Mouse (Mus musculus) heart, embryonic 14.5 days (tissue): ENCODE measurements around the gene Cyth4. TPM values are rescaled to one million over a fixed set of nuclear protein-coding genes. Genes with fewer than 3 reads are reported as not detected.

Experiments
- ATAC-seq: fragments of 200-750 bp; cut with Nextera tagmentation; 2 replicates; pipeline ENCODE4 v1.8.0; 2017; ENCODE audit warnings: low read depth, moderate TSS enrichment; ENCODE audit not compliant: insufficient number of reproducible peaks, insufficient read depth, low FRiP score
- H3K27ac ChIP-seq, 2 experiments: fragments of 200-500 bp in 1 of 2; fragments of 300-500 bp in 1 of 2; sonication (generic) in 1 of 2; replicated peaks in 1 of 2; 2 replicates each; pipeline ENCODE4 v1.5.1; 2012 to 2014; ENCODE audit warnings: low read depth in 2 of 2, low read length in 2 of 2, control low read depth in 1 of 2, mild to moderate bottlenecking in 1 of 2, mixed read lengths in 1 of 2; ENCODE audit not compliant: control insufficient read depth in 1 of 2, insufficient read depth in 1 of 2
- H3K27me3 ChIP-seq: fragments of 300-500 bp; sonication (generic); 2 replicates; pipeline ENCODE4 v1.6.1; 2014; ENCODE audit warnings: mild to moderate bottlenecking, low read length, control low read depth; ENCODE audit not compliant: control insufficient read depth, insufficient read depth
- H3K36me3 ChIP-seq: fragments of 300-500 bp; sonication (generic); 2 replicates; pipeline ENCODE4 v1.6.1; 2014; ENCODE audit warnings: mild to moderate bottlenecking, control low read depth, low read length, mixed read lengths; ENCODE audit not compliant: control insufficient read depth, insufficient read depth
- H3K4me1 ChIP-seq, 2 experiments: fragments of 200-500 bp in 1 of 2; fragments of 300-500 bp in 1 of 2; sonication (generic) in 1 of 2; 2 replicates each; pipeline ENCODE4 v1.6.1; 2012 to 2014; ENCODE audit warnings: low read length in 2 of 2, control low read depth in 1 of 2, mixed read lengths in 1 of 2; ENCODE audit not compliant: control insufficient read depth in 2 of 2, insufficient read depth in 2 of 2
- H3K4me2 ChIP-seq: fragments of 300-500 bp; sonication (generic); 2 replicates; pipeline ENCODE4 v1.6.1; 2014; ENCODE audit warnings: mild to moderate bottlenecking, low read length
- H3K4me3 ChIP-seq, 2 experiments: fragments of 200-500 bp in 1 of 2; fragments of 300-500 bp in 1 of 2; sonication (generic) in 1 of 2; 2 replicates each; pipeline ENCODE4 v1.5.1; 2012 to 2014; ENCODE audit warnings: low read length in 2 of 2, mild to moderate bottlenecking in 2 of 2, control low read depth in 1 of 2, low read depth in 1 of 2, moderate library complexity in 1 of 2; ENCODE audit not compliant: control insufficient read depth in 1 of 2, insufficient read depth in 1 of 2
- H3K9ac ChIP-seq: fragments of 300-500 bp; sonication (generic); 2 replicates; pipeline ENCODE4 v1.6.1; 2014; ENCODE audit warnings: mild to moderate bottlenecking, low read length
- H3K9me3 ChIP-seq: fragments of 300-500 bp; sonication (generic); 2 replicates; pipeline ENCODE4 v1.6.1; 2016; ENCODE audit warnings: low read length, control low read depth; ENCODE audit not compliant: control insufficient read depth
- WGBS: fragments of 180-500 bp; shearing (Covaris S2); extraction: QIAGEN DNeasy Blood & Tissue Kit; methylation state at CpG from one replicate; pipeline ENCODE4 v1.1.7; 2014; 5-methylcytosine and 5-hydroxymethylcytosine counted together
- polyA plus RNA-seq: library from polyadenylated mRNA; unstranded; fragments of >200 nt; fragmentation: Nextera tagmentation; extraction: Ambion mirVana; gene quantifications from 2 replicates; pipeline ENCODE4 v1.2.1, GENCODE M21; 2014

Cyth4 gene
- polyA plus RNA-seq, 1 experiment from 2014 or later, result 2.4 TPM

DNA sequence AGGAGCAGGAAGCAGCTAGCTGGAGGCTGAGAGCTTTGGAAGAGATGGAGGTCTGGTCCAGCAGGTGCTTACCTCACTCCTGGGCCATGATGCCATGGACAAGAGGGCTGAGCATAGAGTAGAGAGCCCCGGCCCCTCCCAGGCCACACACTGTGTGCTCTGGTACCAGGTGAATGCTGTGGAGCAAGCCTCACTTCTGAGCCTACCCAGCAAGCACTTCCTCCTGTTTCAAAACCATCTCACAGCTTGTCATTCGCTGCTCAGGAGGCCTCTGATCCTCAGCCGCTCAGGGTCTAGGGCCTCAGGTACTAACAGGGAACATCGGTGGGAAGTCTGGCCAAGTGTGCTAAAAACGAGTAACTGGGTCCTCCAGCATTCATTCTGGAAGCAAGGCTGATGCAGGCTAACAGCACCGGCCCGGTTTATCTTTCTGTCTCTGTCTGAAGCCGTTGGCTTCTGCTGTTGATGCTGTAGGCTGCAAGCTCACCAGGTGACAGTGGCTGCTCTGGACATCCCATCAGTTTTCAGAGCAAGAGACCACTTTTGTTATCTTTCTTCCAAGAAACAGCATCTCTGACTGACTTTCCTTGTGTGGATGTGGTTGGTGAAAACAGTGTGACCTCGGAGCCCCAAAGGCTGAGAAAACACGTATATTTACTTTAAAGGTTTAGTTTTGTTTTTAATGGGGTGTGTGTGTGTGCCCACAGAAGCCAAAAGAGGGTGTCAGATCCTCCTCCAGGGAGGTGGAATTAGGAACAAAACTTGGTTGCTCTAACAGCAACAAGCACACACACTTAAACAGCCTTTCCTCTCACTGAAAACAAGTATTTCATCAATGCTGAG is 38.9 kb upstream of the Cyth4 start:
- H3K4me3 ChIP-seq, result no peak overlapping the region
- 0 out of 2 replicates have a peak, but pooled peaks cover 3% of the 10 kb centered on the region for H3K9me3 ChIP-seq
- 55% methylated on average over 10 of the region's 10 CpGs for WGBS
- no peaks in the 10 kb centered on the region for H3K27me3 ChIP-seq
- no peaks in the 10 kb centered on the region for H3K4me1 ChIP-seq
- no peak overlapping the region for H3K9ac ChIP-seq
- no peak for ATAC-seq
- no peaks in the 10 kb centered on the region for H3K36me3 ChIP-seq
- H3K4me2 ChIP-seq, result no peak overlapping the region
- no peak overlapping the region for H3K27ac ChIP-seq

DNA sequence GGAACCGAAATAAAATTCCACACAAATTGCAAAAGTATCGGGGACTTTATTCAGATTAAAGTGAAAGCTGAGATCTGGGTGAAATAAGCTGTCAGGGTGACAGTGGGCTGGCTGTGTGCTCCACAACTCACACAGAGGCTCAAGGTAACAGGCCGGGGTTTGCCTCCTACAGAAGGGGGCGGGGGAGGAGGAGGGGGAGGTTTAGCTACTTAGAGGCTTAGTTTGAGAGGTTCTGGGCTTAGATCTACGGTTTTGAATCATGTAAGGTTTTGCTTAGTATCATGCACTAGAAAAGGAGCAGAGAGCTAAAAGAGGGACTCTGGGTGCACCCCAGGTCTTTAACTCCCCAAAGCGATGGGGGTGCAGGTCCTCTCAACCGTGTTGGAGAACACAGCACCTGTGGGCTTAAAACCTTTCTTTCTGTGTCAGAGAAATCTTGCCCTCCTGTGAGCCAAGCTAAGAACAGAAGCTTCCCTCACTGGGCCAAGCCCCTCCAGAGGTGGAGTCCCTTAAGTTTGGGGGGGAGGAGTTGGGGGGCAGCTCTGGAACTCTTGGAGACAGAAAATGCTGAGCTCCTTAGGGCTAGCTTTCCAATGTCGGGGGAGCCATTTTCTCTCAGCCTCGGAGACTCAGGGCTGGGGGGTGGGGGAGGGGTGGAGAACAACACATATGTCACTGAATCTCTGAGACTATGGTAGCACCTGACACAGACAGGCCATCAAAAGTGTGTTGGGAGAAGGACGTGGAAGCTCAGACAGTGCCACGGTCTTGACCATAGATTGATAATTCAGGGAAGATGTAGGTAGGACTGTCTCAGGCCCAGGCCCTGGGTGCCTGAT is 37.5 kb upstream of the Cyth4 start:
- Histone ChIP-seq H3K9me3 (no peaks in the 10 kb centered on the region), H3K4me2 (no peak overlapping the region), H3K4me1 (no peaks in the 10 kb centered on the region), H3K27me3 (no peaks in the 10 kb centered on the region), H3K9ac (no peak overlapping the region), H3K27ac (no peak overlapping the region), H3K36me3 (no peaks in the 10 kb centered on the region), H3K4me3 (no peak overlapping the region)
- ATAC-seq, result no peak
- 68% methylated on average over 11 of the region's 11 CpGs for WGBS

DNA sequence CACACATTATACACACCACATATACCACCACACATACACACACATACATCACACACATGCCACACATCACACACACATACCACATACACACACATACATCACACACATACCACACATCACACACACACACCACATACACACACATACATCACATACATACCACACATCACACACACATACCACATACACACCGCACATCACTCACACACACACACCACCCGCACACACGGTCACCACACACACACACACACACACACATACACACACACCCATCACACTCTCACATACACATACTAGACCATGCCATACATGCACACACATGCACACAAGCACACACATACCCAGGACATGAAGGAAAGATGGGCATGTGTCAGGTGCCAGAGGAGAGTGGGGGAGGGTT is 33.5 kb upstream of the Cyth4 start:
- no peak overlapping the region for H3K4me2 ChIP-seq
- H3K4me3 ChIP-seq, result no peak overlapping the region
- ATAC-seq, result no peak
- no peaks in the 10 kb centered on the region for H3K36me3 ChIP-seq
- no peak overlapping the region for H3K9ac ChIP-seq
- H3K9me3 ChIP-seq, result no peaks in the 10 kb centered on the region
- H3K27ac ChIP-seq, result no peak overlapping the region
- 92% methylated on average over 3 of the region's 3 CpGs for WGBS
- H3K27me3 ChIP-seq, result no peaks in the 10 kb centered on the region
- H3K4me1 ChIP-seq, result no peaks in the 10 kb centered on the region

DNA sequence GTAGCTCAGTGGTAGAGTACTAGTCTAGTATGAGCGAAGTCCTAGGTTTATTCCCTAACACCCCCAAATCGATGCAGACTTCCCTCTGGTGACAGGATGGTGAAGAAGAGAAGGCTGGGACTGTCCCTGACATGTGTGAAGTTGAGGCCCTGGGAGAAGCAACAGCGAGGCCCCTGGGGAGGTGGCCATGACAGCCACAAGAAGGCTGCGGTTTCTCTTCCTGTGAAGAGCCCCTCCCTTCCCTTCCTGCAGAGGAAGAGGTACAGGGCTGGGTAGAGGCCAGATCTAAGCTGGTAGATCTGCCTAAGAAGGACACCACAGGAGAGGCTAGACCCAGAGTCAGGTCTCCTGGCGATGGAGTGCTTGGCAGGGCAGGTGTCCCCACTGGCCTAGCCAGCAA is 32.9 kb upstream of the Cyth4 start:
- ATAC-seq, result no peak
- H3K27ac ChIP-seq, result no peak overlapping the region
- WGBS, result 72% methylated on average over 5 of the region's 5 CpGs

DNA sequence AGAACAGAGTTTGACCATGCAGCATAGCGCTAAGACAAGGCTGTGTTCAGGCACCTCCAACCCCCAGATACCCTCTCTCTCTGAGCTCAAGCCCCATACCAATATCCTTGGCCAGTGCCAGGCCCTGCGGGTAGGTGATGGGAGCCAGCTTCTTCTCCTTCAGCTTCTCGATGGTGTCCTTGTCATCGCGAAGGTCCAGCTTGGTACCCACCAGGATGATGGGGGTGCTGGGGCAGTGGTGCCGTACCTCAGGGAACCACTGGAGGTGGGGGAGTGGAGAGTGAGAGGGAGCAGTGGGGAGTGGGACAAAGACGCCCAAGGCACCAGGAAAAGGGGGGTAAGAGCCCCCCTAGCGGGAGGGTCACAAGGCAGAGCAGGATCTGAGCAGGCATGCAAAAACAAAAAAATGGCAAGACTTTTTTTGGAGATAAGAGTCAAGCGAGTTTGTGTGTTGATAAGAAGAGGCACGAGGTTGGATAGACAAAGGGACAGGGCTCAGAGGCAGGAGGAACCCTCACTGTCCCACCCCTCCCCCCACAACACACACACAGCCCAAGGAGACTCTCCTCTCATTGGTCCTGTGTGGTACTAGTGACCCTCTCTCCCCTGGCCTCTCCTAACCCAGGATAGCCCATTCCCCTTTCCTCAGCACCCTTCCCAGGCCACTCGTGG is 31.9 kb upstream of the Cyth4 start:
- no peaks in the 10 kb centered on the region for H3K9me3 ChIP-seq
- H3K36me3 ChIP-seq, result no peaks in the 10 kb centered on the region
- H3K27ac ChIP-seq, result no peak overlapping the region
- H3K4me2 ChIP-seq, result no peak overlapping the region
- no peak overlapping the region for H3K4me3 ChIP-seq
- 54% methylated on average over 11 of the region's 11 CpGs for WGBS
- no peak overlapping the region for H3K9ac ChIP-seq
- H3K4me1 ChIP-seq, result no peaks in the 10 kb centered on the region
- H3K27me3 ChIP-seq, result no peaks in the 10 kb centered on the region
- no peak for ATAC-seq

More for the DNA sequence above, 32.9 kb upstream of the Cyth4 start:
- H3K9me3 ChIP-seq, result no peaks in the 10 kb centered on the region
- no peaks in the 10 kb centered on the region for H3K27me3 ChIP-seq
- no peak overlapping the region for H3K4me3 ChIP-seq
- no peak overlapping the region for H3K9ac ChIP-seq
- H3K4me1 ChIP-seq, result no peaks in the 10 kb centered on the region
- H3K4me2 ChIP-seq, result no peak overlapping the region
- no peaks in the 10 kb centered on the region for H3K36me3 ChIP-seq

DNA sequence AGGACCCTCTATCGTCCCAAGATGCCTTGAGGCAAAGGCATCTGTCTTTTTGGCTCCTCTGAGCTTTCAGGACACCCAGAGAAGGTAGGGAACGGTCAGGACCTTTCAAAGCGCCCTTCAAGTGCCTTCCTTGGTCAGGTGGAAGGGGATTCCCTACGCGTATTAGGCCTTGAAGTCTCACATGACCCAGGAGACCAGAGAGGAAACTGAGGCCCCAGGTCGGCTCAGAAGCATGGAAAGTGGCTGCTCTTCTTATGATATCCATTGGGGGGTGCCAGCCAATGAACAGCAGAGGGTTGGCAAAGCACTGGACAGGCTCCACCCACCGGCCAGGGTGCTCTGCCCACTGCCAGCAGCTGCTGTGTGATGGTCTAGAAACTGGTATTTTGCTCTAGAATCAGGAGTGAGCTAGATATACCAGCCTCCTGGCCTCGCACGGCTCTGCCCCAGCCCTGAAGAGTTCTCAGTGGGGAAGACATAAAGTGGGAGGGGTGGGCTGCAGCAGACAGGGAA is 29.2 kb upstream of the Cyth4 start:
- no peaks in the 10 kb centered on the region for H3K9me3 ChIP-seq
- peaks cover 10 to 14% of the 10 kb centered on the region in 2 experiments for H3K4me1 ChIP-seq
- H3K9ac ChIP-seq, result no peak overlapping the region
- no peak overlapping the region for H3K4me2 ChIP-seq
- no peaks in the 10 kb centered on the region for H3K27me3 ChIP-seq
- no peak overlapping the region for H3K27ac ChIP-seq
- 69% methylated on average over 9 of the region's 9 CpGs for WGBS
- ATAC-seq, result no peak
- no peaks in the 10 kb centered on the region for H3K36me3 ChIP-seq
- no peak overlapping the region for H3K4me3 ChIP-seq

DNA sequence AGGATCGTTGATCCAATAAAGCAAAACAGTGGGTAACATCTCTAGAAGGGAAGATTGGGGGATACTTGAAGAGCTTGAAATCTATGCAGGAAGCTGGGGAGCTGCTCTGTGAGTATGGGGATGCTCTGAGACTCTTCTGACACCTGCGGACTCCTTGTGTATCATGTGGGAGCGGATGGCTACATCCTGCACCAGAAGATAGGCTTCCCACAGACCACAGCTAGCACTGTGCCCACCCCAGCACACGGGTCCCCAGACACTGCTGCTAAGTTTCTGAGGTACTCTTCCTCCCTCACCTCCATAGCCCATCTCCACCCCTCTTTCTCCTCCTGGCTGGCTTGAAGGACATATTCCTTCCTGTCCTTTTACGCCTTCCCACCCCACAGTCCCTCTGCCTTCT is 26.7 kb upstream of the Cyth4 start:
- ATAC-seq, result no peak
- no peaks in the 10 kb centered on the region for H3K36me3 ChIP-seq

More for the DNA sequence above, 26.7 kb upstream of the Cyth4 start:
- WGBS, result 98% methylated on average over 5 of the region's 5 CpGs
- H3K4me3 ChIP-seq, result no peak overlapping the region
- no peak overlapping the region for H3K27ac ChIP-seq
- H3K9me3 ChIP-seq, result no peaks in the 10 kb centered on the region
- H3K4me2 ChIP-seq, result no peak overlapping the region
- H3K4me1 ChIP-seq, result peaks cover 10 to 14% of the 10 kb centered on the region in 2 experiments
- no peaks in the 10 kb centered on the region for H3K27me3 ChIP-seq
- H3K9ac ChIP-seq, result no peak overlapping the region
